Mouse (Mus musculus) heart, embryonic 15.5 days (tissue): ENCODE data around the gene Ap4b1. TPM values are rescaled to one million over a fixed set of nuclear protein-coding genes. Genes with fewer than 3 reads are reported as not detected.

Experiments used
- ATAC-seq: fragments of 200-750 bp; cut with Nextera tagmentation; replicated peaks from 2 replicates; pipeline ENCODE4 v1.8.0; 2017; ENCODE audit warnings: low read depth, moderate TSS enrichment; ENCODE audit not compliant: insufficient number of reproducible peaks, insufficient read depth, low FRiP score
- H3K27ac ChIP-seq: fragments of 300-500 bp; sonication (generic); 2 replicates; pipeline ENCODE4 v1.5.1; 2015; ENCODE audit warnings: mild to moderate bottlenecking, inconsistent platforms
- H3K27me3 ChIP-seq: fragments of 300-500 bp; sonication (generic); 2 replicates; pipeline ENCODE4 v1.6.1; 2015; ENCODE audit warnings: inconsistent platforms
- H3K36me3 ChIP-seq: fragments of 300-500 bp; sonication (generic); 2 replicates; pipeline ENCODE4 v1.6.1; 2015; ENCODE audit warnings: mild to moderate bottlenecking, inconsistent platforms
- H3K4me1 ChIP-seq: fragments of 300-500 bp; sonication (generic); replicated peaks from 2 replicates; pipeline ENCODE4 v1.6.1; 2015; ENCODE audit warnings: inconsistent platforms
- H3K4me2 ChIP-seq: fragments of 300-500 bp; sonication (generic); 2 replicates; pipeline ENCODE4 v1.6.1; 2015; ENCODE audit warnings: inconsistent platforms, mild to moderate bottlenecking, moderate library complexity
- H3K4me3 ChIP-seq: fragments of 300-500 bp; sonication (generic); 2 replicates; pipeline ENCODE4 v1.5.1; 2015; ENCODE audit warnings: mild to moderate bottlenecking, inconsistent platforms
- H3K9ac ChIP-seq: fragments of 300-500 bp; sonication (generic); 2 replicates; pipeline ENCODE4 v1.6.1; 2015; ENCODE audit warnings: mild to moderate bottlenecking, inconsistent platforms
- H3K9me3 ChIP-seq: fragments of 300-500 bp; sonication (generic); replicated peaks from 2 replicates; pipeline ENCODE4 v1.6.1; 2016; ENCODE audit warnings: inconsistent platforms
- WGBS: fragments of 180-500 bp; shearing (Covaris S2); methylation state at CpG from one replicate; pipeline ENCODE4 v1.1.7; 2015; ENCODE audit warnings: mixed read lengths; 5-methylcytosine and 5-hydroxymethylcytosine counted together
- polyA plus RNA-seq: library from polyadenylated mRNA; unstranded; fragments of >200 nt; fragmentation: Nextera tagmentation; extraction: Ambion mirVana; gene quantifications from 2 replicates; pipeline ENCODE4 v1.2.1, GENCODE M21; 2015

Ap4b1 gene
- 13.6 and 19.0 TPM in 2 replicates for polyA plus RNA-seq

GRCm38 (mm10) chr3:103808891-103809798, at the start of gene Ap4b1, which contains the start of the genes Dclre1b and Gm43064:
Gene Ap4b1 (plus strand): TSS chr3:103809520.
Gene Dclre1b (minus strand): TSS chr3:103809444.
Gene Gm43064 (plus strand): TSS chr3:103809573.
- no peaks in the 10 kb centered on the region for H3K9me3 ChIP-seq
- no peaks in the 10 kb centered on the region for H3K27me3 ChIP-seq
- ATAC-seq, result peak; percentile 94
- peak within 1 kb of the TSS; percentile 94 for H3K27ac ChIP-seq
- H3K4me2 ChIP-seq, result peak within 1 kb of the TSS; percentile 83
- peak within 1 kb of the TSS; percentile 84 for H3K9ac ChIP-seq
- under 1% methylated on average over 65 of the region's 70 CpGs for WGBS
- peaks cover 18% of the 10 kb centered on the region for H3K4me1 ChIP-seq
- peaks cover 21% of the 10 kb centered on the region for H3K36me3 ChIP-seq
- peak within 1 kb of the TSS; percentile 84 for H3K4me3 ChIP-seq

- no peak overlapping the region for H3K4me2 ChIP-seq
- peaks cover 25% of the 10 kb centered on the region for H3K36me3 ChIP-seq
- H3K27me3 ChIP-seq, result no peaks in the 10 kb centered on the region
- no peak overlapping the region for H3K4me3 ChIP-seq
- 76% methylated on average over 3 of the region's 3 CpGs for WGBS
- no peak overlapping the region for H3K9ac ChIP-seq
- no peak for ATAC-seq
- no peaks in the 10 kb centered on the region for H3K9me3 ChIP-seq
- no peak overlapping the region for H3K27ac ChIP-seq
- H3K4me1 ChIP-seq, result peaks cover 14% of the 10 kb centered on the region
These were observed 42.5 kb upstream of the Ap4b1 start for GRCm38 (mm10) chr3:103766789-103767188.

GRCm38 (mm10) chr3:103771531-103772130, 37.7 kb upstream of the Ap4b1 start:
- Histone ChIP-seq H3K4me3 (peak overlapping the region; percentile 4; the same call in 1 of the 2 replicates), H3K9me3 (no peaks in the 10 kb centered on the region), H3K36me3 (no peaks in the 10 kb centered on the region), H3K27ac (peak overlapping the region; percentile 88), H3K9ac (no peak overlapping the region; the same call in 1 of the 2 replicates), H3K4me1 (peaks cover 35% of the 10 kb centered on the region), H3K27me3 (no peaks in the 10 kb centered on the region), H3K4me2 (peak overlapping the region; percentile 39)
- ATAC-seq, result peak; percentile 63; the same call in 1 of the 2 replicates
- whole genome bisulfite sequencing, result 21% methylated on average over 9 of the region's 9 CpGs

GRCm38 (mm10) chr3:103772846-103773245, 36.5 kb upstream of the Ap4b1 start:
- no peaks in the 10 kb centered on the region for H3K27me3 ChIP-seq
- H3K9me3 ChIP-seq, result no peaks in the 10 kb centered on the region
- H3K36me3 ChIP-seq, result peaks cover 10% of the 10 kb centered on the region
- 0 out of 2 replicates have a peak, but pooled peaks have one; percentile 45 for ATAC-seq
- H3K4me1 ChIP-seq, result peaks cover 35% of the 10 kb centered on the region
- no peak overlapping the region for H3K9ac ChIP-seq
- 0 out of 2 replicates have a peak overlapping the region, but pooled peaks have one; percentile 39 for H3K4me2 ChIP-seq
- 48% methylated on average over 4 of the region's 4 CpGs for WGBS
- no peak overlapping the region for H3K4me3 ChIP-seq
- peak overlapping the region; percentile 88 for H3K27ac ChIP-seq

- H3K9ac ChIP-seq, result peak overlapping the region; percentile 9; the same call in 1 of the 2 replicates
- ATAC-seq, result 0 out of 2 replicates have a peak, but pooled peaks have one; percentile 12
- no peaks in the 10 kb centered on the region for H3K9me3 ChIP-seq
- no peaks in the 10 kb centered on the region for H3K27me3 ChIP-seq
- H3K4me1 ChIP-seq, result peaks cover 32% of the 10 kb centered on the region
- no peak overlapping the region for H3K4me2 ChIP-seq
- H3K4me3 ChIP-seq, result no peak overlapping the region
- WGBS, result 71% methylated on average over 3 of the region's 3 CpGs
- peak overlapping the region; percentile 88 for H3K27ac ChIP-seq
- H3K36me3 ChIP-seq, result peaks cover 14% of the 10 kb centered on the region
These were observed 35.8 kb upstream of the Ap4b1 start for GRCm38 (mm10) chr3:103773508-103773907.

GRCm38 (mm10) chr3:103774009-103774408, 35.3 kb upstream of the Ap4b1 start:
- Histone ChIP-seq H3K4me2 (no peak overlapping the region), H3K27ac (peak overlapping the region; percentile 88), H3K4me3 (no peak overlapping the region), H3K9me3 (no peaks in the 10 kb centered on the region), H3K9ac (no peak overlapping the region), H3K27me3 (no peaks in the 10 kb centered on the region), H3K36me3 (peaks cover 14% of the 10 kb centered on the region), H3K4me1 (peaks cover 32% of the 10 kb centered on the region)
- 78% methylated on average over 15 of the region's 15 CpGs for WGBS
- no peak for ATAC-seq

GRCm38 (mm10) chr3:103777940-103778339, 31.4 kb upstream of the Ap4b1 start:
- Histone ChIP-seq H3K4me1 (peaks cover 30% of the 10 kb centered on the region), H3K36me3 (peaks cover 14% of the 10 kb centered on the region), H3K9me3 (no peaks in the 10 kb centered on the region), H3K9ac (no peak overlapping the region), H3K4me3 (no peak overlapping the region), H3K27me3 (no peaks in the 10 kb centered on the region), H3K4me2 (no peak overlapping the region), H3K27ac (peak overlapping the region; percentile 33; the same call in 1 of the 2 replicates)
- no peak for ATAC-seq
- WGBS, result 77% methylated on average over 11 of the region's 11 CpGs

- no peak overlapping the region for H3K27ac ChIP-seq
- H3K9me3 ChIP-seq, result no peaks in the 10 kb centered on the region
- H3K27me3 ChIP-seq, result no peaks in the 10 kb centered on the region
- 74% methylated on average over 6 of the region's 6 CpGs for whole genome bisulfite sequencing
- peaks cover 14% of the 10 kb centered on the region for H3K36me3 ChIP-seq
- no peak for ATAC-seq
- H3K4me2 ChIP-seq, result no peak overlapping the region
- no peak overlapping the region for H3K4me3 ChIP-seq
- H3K9ac ChIP-seq, result no peak overlapping the region
- H3K4me1 ChIP-seq, result peaks cover 26% of the 10 kb centered on the region
These were observed 30.7 kb upstream of the Ap4b1 start for GRCm38 (mm10) chr3:103778660-103779059.

- Histone ChIP-seq H3K4me1 (peaks cover 24% of the 10 kb centered on the region), H3K9me3 (no peaks in the 10 kb centered on the region), H3K4me2 (no peak overlapping the region), H3K36me3 (peaks cover 14% of the 10 kb centered on the region), H3K27me3 (no peaks in the 10 kb centered on the region), H3K9ac (no peak overlapping the region), H3K4me3 (no peak overlapping the region), H3K27ac (no peak overlapping the region)
- WGBS, result 70% methylated on average over 7 of the region's 7 CpGs
- ATAC-seq, result no peak
These were observed 30.1 kb upstream of the Ap4b1 start for GRCm38 (mm10) chr3:103779183-103779582.

- Histone ChIP-seq H3K4me2 (no peak overlapping the region), H3K27ac (no peak overlapping the region), H3K4me1 (peaks cover 25% of the 10 kb centered on the region), H3K4me3 (no peak overlapping the region), H3K9me3 (no peaks in the 10 kb centered on the region), H3K36me3 (peaks cover 14% of the 10 kb centered on the region), H3K27me3 (no peaks in the 10 kb centered on the region), H3K9ac (no peak overlapping the region)
- 74% methylated on average over 3 of the region's 3 CpGs for WGBS
- ATAC-seq, result no peak
These were observed 29.0 kb upstream of the Ap4b1 start for GRCm38 (mm10) chr3:103780271-103780670.

GRCm38 (mm10) chr3:103780777-103781176, 28.5 kb upstream of the Ap4b1 start:
- Histone ChIP-seq H3K27me3 (no peaks in the 10 kb centered on the region), H3K36me3 (peaks cover 14% of the 10 kb centered on the region), H3K9me3 (no peaks in the 10 kb centered on the region), H3K4me2 (no peak overlapping the region), H3K9ac (no peak overlapping the region), H3K27ac (no peak overlapping the region), H3K4me1 (peaks cover 27% of the 10 kb centered on the region), H3K4me3 (no peak overlapping the region)
- no peak for ATAC-seq
- 68% methylated on average over 5 of the region's 5 CpGs for WGBS
